Mouse (Mus musculus): ENCODE results near the gene Susd2. TPM values are rescaled to one million over a fixed set of nuclear protein-coding genes. Genes with fewer than 3 reads are reported as not detected.

The Susd2 gene
- total RNA-seq, 4 experiments from 2014 or later, result 8.7 to 12.0 (median 10.3) TPM

DNA sequence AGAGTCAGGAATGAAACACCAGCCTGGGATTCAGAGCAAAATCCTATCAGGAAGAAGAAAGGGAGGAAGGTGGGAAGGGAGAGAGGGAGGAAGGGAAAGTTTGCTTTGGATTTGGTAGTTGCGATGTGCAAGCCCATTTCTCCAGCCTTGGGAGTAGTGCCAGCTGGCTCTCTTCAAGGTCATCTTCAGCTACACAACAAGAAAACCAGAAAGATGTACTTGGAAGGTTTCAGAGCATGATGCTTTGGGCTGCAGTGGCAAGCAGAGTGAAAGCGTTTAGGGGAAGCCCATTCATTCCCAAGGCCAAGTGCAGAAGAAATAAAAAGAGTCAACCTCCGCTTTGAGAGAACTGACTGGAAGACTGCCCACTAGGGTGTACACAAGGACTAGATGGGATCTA, 16.3 kb downstream of the Susd2 start:
- no peak for DNase-seq (ENCODE audit: low spot score in 2 of 2)

DNA sequence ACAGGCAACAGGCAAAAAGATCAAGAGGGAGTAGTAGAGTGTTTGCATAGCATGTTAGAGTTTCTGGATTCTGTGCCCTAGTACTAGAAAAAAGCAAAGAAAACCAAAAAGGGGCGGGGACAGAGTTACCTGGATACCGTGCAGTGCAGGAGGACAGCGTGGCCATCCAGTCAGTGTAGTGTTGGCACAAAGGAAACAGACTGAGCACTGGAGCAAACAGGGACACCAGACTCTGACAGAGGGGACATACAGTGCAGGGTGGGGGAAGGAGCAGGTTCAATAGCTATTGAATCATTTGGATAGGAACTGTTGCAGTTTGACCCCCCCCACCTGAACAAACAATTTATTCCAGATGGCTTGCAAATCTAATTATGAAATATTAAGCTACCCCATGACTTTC, 16.8 kb downstream of the Susd2 start:
- no peak for DNase-seq (ENCODE audit: low spot score in 2 of 2)

DNA sequence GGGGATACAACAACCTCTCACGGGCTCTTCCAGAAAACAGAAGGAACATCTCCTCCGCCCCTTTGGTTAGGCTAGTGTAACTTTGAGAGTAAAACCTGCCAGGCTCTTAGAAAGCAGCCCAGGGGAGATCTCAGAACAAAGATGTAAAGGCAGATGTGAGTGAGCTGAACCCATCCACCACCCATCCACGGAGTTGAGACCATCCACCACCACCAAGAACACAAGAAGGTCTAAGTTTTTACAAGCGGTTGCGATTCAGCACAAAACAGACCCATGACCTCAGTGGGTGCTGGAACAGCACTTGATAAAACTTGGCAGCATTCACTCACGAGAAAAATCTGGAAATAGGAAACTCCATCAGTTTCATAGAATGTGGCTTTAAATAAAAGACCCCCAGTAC, 17.9 kb downstream of the Susd2 start:
- DNase-seq (ENCODE audit: low spot score in 2 of 2), result no peak

DNA sequence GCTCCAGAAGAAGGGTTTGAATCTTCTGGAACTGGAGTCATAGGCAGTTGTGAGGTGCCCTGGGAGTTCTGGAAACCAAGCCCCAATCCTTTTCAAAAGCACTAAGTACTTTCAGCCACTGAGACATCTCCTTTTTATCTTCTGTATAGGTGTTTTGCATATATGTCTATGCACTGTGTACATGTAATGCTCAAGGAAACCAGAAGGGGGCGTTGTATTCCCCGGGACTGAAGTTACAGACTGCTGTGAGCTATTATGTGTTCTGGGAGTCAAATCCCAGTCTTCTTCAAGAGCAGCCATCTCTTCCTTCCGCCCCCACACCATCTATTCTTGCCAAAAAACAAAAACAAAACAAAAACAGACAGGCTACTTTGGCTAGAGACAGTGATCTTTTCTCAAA, 23.0 kb downstream of the Susd2 start:
- DNase-seq (ENCODE audit: low spot score in 2 of 2), result no peak

DNA sequence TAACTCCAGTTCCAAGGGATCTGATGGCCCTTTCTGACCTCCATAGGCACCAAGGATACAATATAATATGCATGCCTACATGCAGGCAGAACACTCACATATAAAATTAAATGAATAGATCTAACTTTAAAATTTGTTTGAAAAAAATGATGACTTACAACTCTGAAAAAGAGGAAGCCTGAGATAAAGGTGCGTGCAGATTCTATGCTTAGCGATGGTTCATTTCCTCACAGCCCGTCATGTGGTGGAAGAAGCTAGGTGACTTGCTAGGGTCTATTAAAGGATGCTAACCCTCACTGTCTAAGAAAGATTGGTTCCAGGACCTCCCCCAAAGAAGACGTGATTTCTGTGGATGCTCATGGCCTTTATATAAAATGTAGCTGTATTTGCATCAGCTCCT, 27.8 kb downstream of the Susd2 start:
- DNase-seq (ENCODE audit: low spot score in 2 of 2), result no peak

DNA sequence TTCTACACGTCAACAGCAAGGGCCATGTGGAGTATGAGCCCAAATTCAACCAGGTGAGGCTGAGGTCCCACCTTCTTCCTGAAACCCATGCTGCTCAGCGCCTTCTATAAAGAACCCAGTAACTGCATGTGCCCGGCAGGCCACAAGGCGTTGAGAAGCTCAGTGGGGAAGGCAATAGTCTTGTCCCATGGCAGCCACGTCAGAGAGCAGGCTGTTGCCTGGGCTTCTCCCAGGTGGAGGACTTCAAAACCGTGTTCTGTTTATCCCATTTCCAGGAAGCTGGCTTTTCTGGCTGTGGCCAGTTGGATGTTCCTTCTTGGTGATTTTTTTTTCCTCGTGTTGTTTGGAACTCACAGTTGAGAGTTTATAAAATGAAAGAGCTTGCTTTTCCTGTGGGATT, 33.3 kb downstream of the Susd2 start:
- no peak for DNase-seq (ENCODE audit: low spot score in 2 of 2)

DNA sequence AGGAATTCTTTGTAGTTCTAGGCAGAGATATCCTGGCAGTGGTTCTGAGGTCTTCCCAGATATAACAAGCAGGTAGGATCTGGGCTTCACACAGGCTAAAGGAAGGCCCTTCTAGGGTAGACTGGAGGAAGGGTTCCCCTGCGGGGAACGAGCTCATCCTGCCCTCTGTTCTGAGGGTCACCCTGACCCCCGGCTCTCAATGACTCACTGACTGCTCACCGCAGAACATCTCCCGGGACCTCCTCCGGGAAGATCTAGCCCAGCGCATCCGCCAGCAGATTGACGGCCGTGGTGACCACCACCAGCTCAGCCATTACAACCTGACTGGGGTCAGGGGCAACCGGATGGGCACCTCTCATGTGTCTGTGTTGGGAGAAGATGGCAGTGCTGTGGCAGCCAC, 34.8 kb downstream of the Susd2 start:
- no peak for DNase-seq (ENCODE audit: low spot score in 2 of 2)

DNA sequence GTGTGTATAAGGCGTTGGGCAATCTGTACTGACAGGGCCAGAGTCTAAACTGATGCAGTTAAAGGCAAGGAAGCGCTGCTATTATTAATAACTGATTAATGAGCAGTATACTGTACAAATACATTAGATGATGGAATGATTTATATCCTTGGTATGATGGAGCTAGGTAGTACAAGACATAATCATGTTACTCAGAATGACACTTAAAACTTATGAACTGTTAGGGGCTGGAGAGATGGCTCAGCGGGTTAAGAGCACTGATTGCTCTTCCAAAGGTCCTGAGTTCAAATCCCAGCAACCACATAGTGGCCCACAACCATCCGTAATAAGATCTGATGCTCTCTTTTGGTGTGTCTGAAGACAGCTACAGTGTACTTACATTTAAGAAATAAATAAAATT, 36.6 kb downstream of the Susd2 start:
- DNase-seq (ENCODE audit: low spot score in 2 of 2), result no peak

DNA sequence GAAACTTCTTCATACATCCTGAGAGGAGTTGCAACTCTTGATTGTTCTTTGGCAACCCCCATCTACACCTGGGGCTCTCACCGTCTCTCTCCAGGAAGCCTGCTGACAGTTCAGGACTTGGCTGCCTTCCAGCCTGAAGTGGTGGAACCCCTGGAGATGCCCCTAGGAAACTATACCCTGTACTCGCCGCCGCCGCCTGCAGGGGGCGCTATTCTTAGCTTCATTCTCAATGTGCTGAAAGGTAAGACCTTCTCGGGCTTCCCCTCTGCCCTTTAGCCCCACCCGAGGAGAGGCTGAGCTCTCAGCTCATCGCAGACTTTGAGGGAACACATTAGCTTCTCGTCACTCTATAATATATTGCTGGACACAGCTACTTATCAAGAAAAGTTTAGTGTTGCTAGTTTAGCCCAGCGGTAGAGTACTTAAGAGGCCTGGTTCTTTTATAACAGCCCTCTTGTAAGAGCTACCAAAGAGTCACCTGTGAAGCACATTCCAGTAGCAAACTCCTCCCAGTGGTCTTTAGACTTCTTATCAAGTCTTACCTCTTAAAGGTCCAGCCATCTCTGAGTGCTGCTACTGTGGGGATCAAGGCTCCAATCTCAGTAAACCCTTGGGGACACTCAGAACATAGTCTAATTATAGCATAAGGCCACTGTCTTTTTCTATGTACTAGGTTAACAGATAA, 38.5 kb downstream of the Susd2 start:
- DNase-seq (ENCODE audit: low spot score in 2 of 2), result no peak

DNA sequence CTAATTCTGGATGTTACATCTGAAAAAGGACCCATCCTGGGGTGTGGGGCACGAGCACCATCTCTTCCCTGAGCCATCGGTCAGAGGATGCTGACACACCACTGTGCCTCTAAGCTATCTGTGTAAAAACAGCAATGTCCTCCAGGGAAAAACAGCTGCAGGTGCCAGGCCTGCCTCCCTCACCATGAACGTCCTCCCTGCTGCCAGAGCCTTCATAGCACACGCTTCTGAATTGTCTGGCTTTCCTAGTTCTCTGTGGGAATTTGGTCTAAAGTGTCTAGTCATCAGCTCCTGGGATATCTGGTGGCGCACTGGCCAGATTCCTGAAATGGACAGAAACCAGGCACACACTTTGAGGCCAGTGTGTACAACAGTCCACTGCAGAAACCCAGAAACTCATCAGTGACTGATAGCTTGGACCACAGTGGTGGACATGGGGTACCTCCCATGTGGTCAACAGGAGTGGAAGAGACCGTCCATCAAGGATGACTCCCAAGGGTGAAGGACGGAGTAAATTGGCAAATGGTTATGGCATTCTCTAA, 43.5 kb downstream of the Susd2 start:
- DNase-seq (ENCODE audit: low spot score in 2 of 2), result no peak

DNA sequence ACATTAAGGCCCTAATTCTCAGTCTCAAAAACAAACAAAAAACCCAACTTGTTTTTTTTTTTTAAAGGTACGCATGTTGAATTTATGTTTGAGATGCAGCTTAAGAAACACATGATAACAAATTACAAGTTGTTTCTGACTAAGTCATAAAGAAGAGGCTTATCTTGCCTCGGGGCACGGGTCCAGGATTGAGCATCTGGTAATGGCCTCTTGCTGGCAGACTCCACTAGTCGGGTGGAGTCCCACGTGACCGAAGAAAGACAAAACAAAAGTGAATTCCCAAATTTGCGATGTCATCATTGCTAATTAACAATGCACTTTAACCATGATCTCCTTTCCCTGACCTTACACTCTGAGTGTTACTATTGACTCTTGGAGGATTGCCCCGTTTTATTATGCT, 47.8 kb downstream of the Susd2 start:
- no peak for DNase-seq (ENCODE audit: low spot score in 2 of 2)

DNA sequence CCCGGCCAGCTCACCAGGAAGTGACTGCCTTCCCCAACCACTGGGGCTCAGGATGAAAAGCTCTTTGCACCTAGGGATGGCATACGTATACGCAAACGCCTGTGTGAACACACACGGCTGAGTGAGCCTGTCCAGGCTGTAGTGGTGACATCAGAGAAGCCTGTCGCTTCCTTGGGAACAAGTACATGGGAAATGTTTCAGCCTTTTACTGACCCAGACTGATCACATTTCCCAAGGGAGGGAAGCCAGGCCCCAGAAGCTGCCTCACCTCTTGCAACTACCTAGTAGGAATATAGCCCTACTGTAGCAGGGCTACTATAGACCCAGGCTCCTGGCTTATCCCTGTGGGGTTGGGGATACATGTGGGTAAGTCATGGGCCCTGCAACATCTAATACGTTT, 51.2 kb downstream of the Susd2 start:
- no peak for DNase-seq (ENCODE audit: low spot score in 2 of 2)

DNA sequence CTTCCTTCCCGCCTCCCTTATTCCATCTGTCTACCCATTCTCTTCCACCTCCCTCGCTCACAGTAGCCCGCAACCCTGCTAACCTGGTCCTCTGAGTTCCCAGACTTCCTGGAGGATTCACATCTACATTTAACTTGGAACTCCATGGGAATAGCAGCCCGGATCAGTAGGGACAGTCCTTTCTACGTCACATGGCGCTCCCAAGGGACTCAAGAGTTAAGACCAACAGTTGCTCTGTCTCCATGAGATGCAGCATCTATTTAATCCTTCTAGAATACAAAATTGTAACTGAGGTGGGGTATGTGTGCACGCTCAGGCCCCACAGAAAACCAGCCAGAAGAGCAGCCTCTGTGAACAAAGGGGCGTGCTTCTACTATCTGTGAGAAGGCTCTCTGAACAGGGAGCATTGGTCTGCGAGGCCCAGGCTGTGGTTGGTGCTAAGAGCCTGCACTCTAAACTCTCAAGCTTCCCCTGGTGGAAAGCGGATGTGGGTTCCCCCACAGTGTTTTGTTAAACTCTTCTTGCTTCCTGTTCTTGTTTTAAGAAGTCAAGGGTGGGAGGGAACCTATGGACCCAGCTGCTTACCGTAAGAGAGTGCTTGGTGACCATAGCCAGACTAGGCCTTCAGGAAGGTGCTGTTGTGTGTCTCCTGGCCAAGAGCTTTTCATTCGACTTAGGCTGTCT, 52.5 kb downstream of the Susd2 start:
- no peak for DNase-seq (ENCODE audit: low spot score in 2 of 2)

DNA sequence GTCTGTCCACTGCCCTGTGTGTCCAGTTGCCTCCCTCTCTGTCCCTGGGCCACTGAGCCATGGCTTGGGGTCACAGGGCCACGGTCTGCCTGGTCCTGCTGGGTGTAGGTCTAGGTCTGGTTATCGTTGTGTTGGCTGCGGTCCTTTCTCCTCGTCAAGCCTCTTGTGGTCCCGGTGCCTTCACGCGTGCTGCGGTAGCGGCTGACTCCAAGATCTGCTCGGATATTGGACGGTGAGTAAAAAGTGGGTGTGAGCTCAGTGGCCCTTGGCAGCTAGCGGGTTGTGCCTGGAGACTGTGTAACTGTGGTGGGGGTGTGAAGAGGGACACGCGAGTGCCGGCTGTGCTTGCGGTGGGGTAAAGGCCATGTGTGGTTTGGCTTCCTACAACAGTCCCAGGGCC, 54.2 kb downstream of the Susd2 start:
- DNase-seq (ENCODE audit: low spot score in 2 of 2), result no peak

DNA sequence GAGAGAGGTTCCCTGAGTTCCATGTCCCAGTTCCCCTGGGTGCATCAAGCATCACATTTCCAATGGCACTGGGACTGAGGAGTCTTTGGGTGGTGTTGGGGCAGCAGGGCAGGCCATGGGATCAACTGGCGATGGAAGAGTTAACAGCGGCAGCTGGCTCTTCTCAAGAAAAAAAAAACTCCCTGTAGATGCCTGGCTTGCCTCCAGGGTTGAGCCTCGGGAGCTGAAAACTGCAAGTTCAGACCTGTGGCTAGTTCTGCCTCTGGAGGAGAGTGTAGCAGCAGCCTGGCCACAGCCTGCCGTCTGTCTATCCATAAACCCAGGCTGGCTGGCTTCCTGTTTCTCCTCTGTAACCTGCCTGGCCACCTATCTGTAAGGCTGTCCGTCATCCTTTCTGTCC, 54.7 kb downstream of the Susd2 start, which contains the start of gene Ggt5:
Gene Ggt5 (plus strand): TSS at position 212 of the 400 bp plus-strand sequence.
- no peak for DNase-seq (ENCODE audit: low spot score in 2 of 2)

DNA sequence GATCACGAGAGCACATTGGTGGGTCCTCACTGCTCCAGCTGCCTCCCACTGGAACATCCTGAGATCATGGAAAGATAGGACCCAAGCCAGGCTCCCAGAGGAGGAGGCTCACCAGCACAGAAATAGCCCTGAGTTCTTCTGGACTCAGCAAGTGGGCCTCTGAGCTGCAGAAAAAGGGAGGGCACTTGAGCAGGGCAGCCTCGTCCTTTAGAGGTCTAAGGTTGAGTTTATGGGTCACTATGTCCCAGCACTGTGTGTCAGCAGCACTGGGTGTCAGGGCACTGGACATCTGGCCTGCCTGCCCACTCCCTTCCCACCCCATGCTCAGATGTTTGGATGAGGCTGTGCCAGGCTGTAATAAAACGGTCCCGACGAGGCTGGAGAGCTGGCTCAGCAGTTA, 55.5 kb downstream of the Susd2 start:
- no peak for DNase-seq (ENCODE audit: low spot score in 2 of 2)

DNA sequence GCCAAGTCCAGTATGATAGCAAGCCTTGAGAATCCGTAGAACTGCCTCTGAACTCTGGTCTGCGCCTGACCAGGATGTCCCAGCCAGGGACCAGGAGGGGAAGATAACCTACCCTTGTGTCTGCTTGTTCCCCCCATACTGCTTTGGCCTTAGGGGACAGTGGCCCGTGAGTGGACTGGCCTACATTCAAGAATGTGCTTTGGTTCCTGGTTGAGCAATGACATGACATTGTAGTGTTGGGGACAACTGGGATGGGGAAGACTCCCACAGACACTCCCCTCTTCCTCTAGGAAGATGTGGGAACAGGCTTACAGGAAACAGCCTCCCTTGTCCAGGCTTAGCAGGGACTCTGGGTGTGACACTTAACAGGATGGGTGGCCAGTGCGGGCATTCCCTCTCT, 56.0 kb downstream of the Susd2 start:
- no peak for DNase-seq (ENCODE audit: low spot score in 2 of 2)

Other genes starting within 250 kb of the Susd2 start
- 1 to 10 TPM in 2 of 4 experiments, under 1 TPM in 2; 0.55 to 1.4 (median 1.1) TPM for gene Upb1, start 242.9 kb downstream of the Susd2 start, total RNA-seq (2022)
- 10 to 100 TPM; 68.9 to 83.0 (median 81.2) TPM for gene Snrpd3, start 126.5 kb downstream of the Susd2 start, total RNA-seq (2022)
- gene Gucd1, start 126.0 kb downstream of the Susd2 start, total RNA-seq (2022), result 10 to 100 TPM; 14.2 to 19.2 (median 15.2) TPM
- 10 to 100 TPM; 10.9 to 15.5 (median 12.0) TPM for gene Lrrc75b, start 83.7 kb downstream of the Susd2 start, total RNA-seq (2022)
- gene Ggt1, start 82.4 kb downstream of the Susd2 start, total RNA-seq (2022), result 1 to 10 TPM; 2.3 to 5.5 (median 4.5) TPM
- gene Ggt5, start 54.7 kb downstream of the Susd2 start, total RNA-seq (2022), result 1 to 10 TPM; 1.8 to 3.5 (median 2.4) TPM
- 10 to 100 TPM; 61.3 to 73.2 (median 69.6) TPM for gene Cabin1, start 120.3 kb upstream of the Susd2 start, total RNA-seq (2022)
- 10 to 100 TPM; 41.6 to 58.4 (median 51.6) TPM for gene Ddt, start 129.4 kb upstream of the Susd2 start, total RNA-seq (2022)
- gene Gm20441, start 136.9 kb upstream of the Susd2 start, total RNA-seq (2022), result not detected
- gene Gstt3, start 137.4 kb upstream of the Susd2 start, total RNA-seq (2022), result 1 to 10 TPM; 2.6 to 5.2 (median 3.8) TPM
- 10 to 100 TPM; 13.3 to 16.5 (median 15.5) TPM for gene Gstt1, start 154.6 kb upstream of the Susd2 start, total RNA-seq (2022)
- not detected for gene Gstt4, start 178.5 kb upstream of the Susd2 start, total RNA-seq (2022)
- gene Gstt2, start 193.4 kb upstream of the Susd2 start, total RNA-seq (2022), result 1 to 10 TPM; 4.2 to 6.2 (median 5.2) TPM
- 100 to 1,000 TPM; 528 to 550 (median 540) TPM for gene Mif, start 216.2 kb upstream of the Susd2 start, total RNA-seq (2022)
- gene Derl3, start 249.4 kb upstream of the Susd2 start, total RNA-seq (2022), result 1 to 10 TPM; 2.2 to 3.9 (median 2.6) TPM